Mouse (Mus musculus) neural tube, embryonic 12.5 days (tissue): ENCODE data around the gene Olfr548-ps1. TPM values are rescaled to one million over a fixed set of nuclear protein-coding genes. Genes with fewer than 3 reads are reported as not detected.

Source experiments
- polyA plus RNA-seq: library from polyadenylated mRNA; unstranded; fragments of >200 nt; fragmentation: Nextera tagmentation; extraction: Ambion mirVana; gene quantifications from 2 replicates; pipeline ENCODE4 v1.2.1, GENCODE M21; 2016

Olfr548-ps1 gene
- polyA plus RNA-seq, 1 experiment from 2014 or later, result not detected

Other genes starting within 250 kb of the Olfr548-ps1 start
- 113 and 115 TPM in 2 replicates for gene Rrm1, start 99.2 kb upstream of the Olfr548-ps1 start, polyA plus RNA-seq
- gene Olfr543, start 59.2 kb upstream of the Olfr548-ps1 start, polyA plus RNA-seq, result 0.45 and 0.46 TPM in 2 replicates
- gene Olfr544, start 52.6 kb upstream of the Olfr548-ps1 start, polyA plus RNA-seq, result 0.05 and 0.15 TPM in 2 replicates
- gene Olfr545, start 41.3 kb upstream of the Olfr548-ps1 start, polyA plus RNA-seq, result 0.10 and 0.13 TPM in 2 replicates
- gene Olfr547, start 6.1 kb upstream of the Olfr548-ps1 start, polyA plus RNA-seq, result not detected in 2 replicates
- not detected in 2 replicates for gene Olfr549, start 9.0 kb downstream of the Olfr548-ps1 start, polyA plus RNA-seq
- 0.20 TPM in 1 of 2 replicates, not detected in the other for gene Trim21, start 24.6 kb downstream of the Olfr548-ps1 start, polyA plus RNA-seq
- not detected in 2 replicates for gene Olfr550, start 30.5 kb downstream of the Olfr548-ps1 start, polyA plus RNA-seq
- not detected in 2 replicates for gene Olfr551, start 51.0 kb downstream of the Olfr548-ps1 start, polyA plus RNA-seq
- gene Olfr552, start 56.9 kb downstream of the Olfr548-ps1 start, polyA plus RNA-seq, result not detected in 2 replicates
- gene Olfr553, start 77.3 kb downstream of the Olfr548-ps1 start, polyA plus RNA-seq, result not detected in 2 replicates
- gene Olfr554, start 97.5 kb downstream of the Olfr548-ps1 start, polyA plus RNA-seq, result not detected in 2 replicates
- not detected in 2 replicates for gene Olfr555, start 117.9 kb downstream of the Olfr548-ps1 start, polyA plus RNA-seq
- not detected in 2 replicates for gene Olfr556, start 124.0 kb downstream of the Olfr548-ps1 start, polyA plus RNA-seq
- 10.8 and 12.4 TPM in 2 replicates for gene Trim68, start 146.4 kb downstream of the Olfr548-ps1 start, polyA plus RNA-seq
- not detected in 2 replicates for gene Olfr557, start 155.0 kb downstream of the Olfr548-ps1 start, polyA plus RNA-seq
- 1.3 and 1.8 TPM in 2 replicates for gene Olfr558, start 161.3 kb downstream of the Olfr548-ps1 start, polyA plus RNA-seq
- 0.08 TPM in 1 of 2 replicates, not detected in the other for gene Olfr33, start 178.2 kb downstream of the Olfr548-ps1 start, polyA plus RNA-seq
- gene Olfr559, start 186.6 kb downstream of the Olfr548-ps1 start, polyA plus RNA-seq, result 0.20 TPM in 1 of 2 replicates, not detected in the other
- not detected in 2 replicates for gene Olfr560, start 218.5 kb downstream of the Olfr548-ps1 start, polyA plus RNA-seq
- 0.19 and 0.48 TPM in 2 replicates for gene Olfr78, start 218.6 kb downstream of the Olfr548-ps1 start, polyA plus RNA-seq
- gene Olfr561, start 230.3 kb downstream of the Olfr548-ps1 start, polyA plus RNA-seq, result 0.13 and 0.18 TPM in 2 replicates